Comparison of ENCODE assay signal across 8 mouse cellular contexts in the genomic region with DNA sequence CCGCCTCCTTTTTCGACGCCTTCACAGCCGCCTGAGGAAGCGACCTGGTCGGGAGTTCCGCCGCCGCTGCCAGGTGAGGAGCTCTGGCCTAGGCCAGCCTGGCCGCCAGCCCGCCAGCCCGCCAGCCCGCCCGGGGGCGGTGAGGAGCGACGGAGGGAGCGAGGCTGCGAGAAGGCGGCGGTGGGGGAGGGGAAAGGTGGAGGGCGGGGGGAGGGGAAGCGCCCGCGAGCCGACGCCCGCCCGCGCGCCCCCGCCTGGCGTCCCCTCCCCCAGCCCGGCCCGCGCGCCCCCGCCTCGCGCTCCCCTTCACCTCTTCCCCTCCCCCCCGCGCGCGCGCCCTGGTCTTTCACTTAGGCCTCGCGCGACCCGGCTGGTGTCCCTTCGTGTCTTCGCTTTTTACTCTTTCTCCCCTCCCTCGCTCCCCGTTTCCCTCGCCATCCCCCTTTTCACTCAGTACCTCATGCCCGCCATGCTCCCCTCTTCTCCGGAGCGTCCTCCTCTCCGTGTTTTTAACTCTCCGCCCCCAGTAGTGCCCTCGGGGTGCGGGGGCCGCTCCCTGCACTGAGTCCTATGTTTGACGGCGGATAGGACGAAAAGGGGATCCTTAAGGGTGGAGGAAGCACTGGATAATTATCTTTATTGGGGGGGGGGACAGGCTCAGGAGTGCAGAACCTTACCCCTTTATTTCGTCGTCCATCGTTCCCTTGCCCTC. TPM values are rescaled to one million over a fixed set of nuclear protein-coding genes. Genes with fewer than 3 reads are reported as not detected.
A peak's percentile ranks its signal among the peaks of the same experiment; 100 is the strongest.
DNase-seq lines count a peak whose midpoint lies in the region; ATAC-seq and TF ChIP-seq lines count a peak whose summit lies in the region.

No protein-coding gene starts in this region.

- DNase-seq in 3T3-L1 (ENCODE audit: low read depth, low spot score), result peak; percentile 58
- peak; percentile 90 for DNase-seq in ZHBTc4 (ENCODE audit: low read depth, low spot score)
- peak; percentile 82 for DNase-seq in embryo, embryonic 10 days (ENCODE audit: low spot score)
- DNase-seq in gastrocnemius, postnatal 4 days (ENCODE audit: low spot score in 2 of 2), result peak; percentile 58 to 71
- peak; percentile 38 to 41 for DNase-seq in kidney, adult 8-10 months
- peak; percentile 85 for DNase-seq in liver, embryonic 11.5 days (ENCODE audit: low spot score)
- DNase-seq in neural tube, embryonic 11.5 days (ENCODE audit: low spot score), result peak; percentile 86
- DNase-seq in thymus, adult 2 months, result peak; percentile 73

- no peaks in the 10 kb centered on the region for H3K27me3 ChIP-seq in liver, embryonic 11.5 days (replicated peaks; ENCODE audit: control insufficient read depth, insufficient read depth, low read length)
- no peaks in the 10 kb centered on the region for H3K27me3 ChIP-seq in neural tube, embryonic 11.5 days (ENCODE audit: control insufficient read depth, insufficient read depth, low read length)
- H3K27me3 ChIP-seq in thymus, adult 2 months (ENCODE audit: control insufficient read depth, insufficient read depth, low read length), result no peaks in the 10 kb centered on the region

- TF ChIP-seq CTCF in thymus, adult 2 months (IDR thresholded peaks at IDR 0.05; ENCODE audit: borderline replicate concordance, control insufficient read depth, extremely low read depth, insufficient read depth, low read length, poor library complexity), result no peak

- H3K9me3 ChIP-seq in liver, embryonic 11.5 days (ENCODE audit: control insufficient read depth, low read length), result no peaks in the 10 kb centered on the region
- H3K9me3 ChIP-seq in neural tube, embryonic 11.5 days (ENCODE audit: control insufficient read depth, low read length), result no peaks in the 10 kb centered on the region

- peak overlapping the region; percentile 83 for H3K9ac ChIP-seq in liver, embryonic 11.5 days (ENCODE audit: low read depth, low read length)
- H3K9ac ChIP-seq in neural tube, embryonic 11.5 days (ENCODE audit: low read length), result peak overlapping the region; percentile 95

- H3K4me2 ChIP-seq in liver, embryonic 11.5 days, result peak overlapping the region; percentile 96
- peak overlapping the region; percentile 72 for H3K4me2 ChIP-seq in neural tube, embryonic 11.5 days (ENCODE audit: low read depth)

- H3K36me3 ChIP-seq in liver, embryonic 11.5 days (ENCODE audit: control insufficient read depth, insufficient read depth, low read length), result no peaks in the 10 kb centered on the region
- no peaks in the 10 kb centered on the region; the same call in 1 of the 2 replicates for H3K36me3 ChIP-seq in neural tube, embryonic 11.5 days (ENCODE audit: control insufficient read depth, insufficient read depth, low read length)
- no peaks in the 10 kb centered on the region for H3K36me3 ChIP-seq in thymus, adult 2 months (ENCODE audit: control insufficient read depth, insufficient read depth, low read length)

- peak overlapping the region; percentile 84 for H3K4me3 ChIP-seq in liver, embryonic 11.5 days (ENCODE audit: low read depth, low read length)
- peak overlapping the region; percentile 91 for H3K4me3 ChIP-seq in neural tube, embryonic 11.5 days (ENCODE audit: low read depth, low read length)
- H3K4me3 ChIP-seq in thymus, adult 2 months (ENCODE audit: control insufficient read depth, insufficient read depth, low read length), result peak overlapping the region; percentile 100

- WGBS in liver, embryonic 11.5 days, result under 1% methylated on average over 33 of the region's 68 CpGs
- 0% methylated on average over 30 of the region's 68 CpGs for WGBS in neural tube, embryonic 11.5 days
- WGBS in thymus, adult 2 months, result under 1% methylated on average over 30 of the region's 68 CpGs

- peaks cover 13% of the 10 kb centered on the region for H3K4me1 ChIP-seq in liver, embryonic 11.5 days (replicated peaks; ENCODE audit: control insufficient read depth, insufficient read depth, low read length)
- H3K4me1 ChIP-seq in neural tube, embryonic 11.5 days (ENCODE audit: control insufficient read depth, insufficient read depth, low read length), result peaks cover 10% of the 10 kb centered on the region
- peaks cover 5% of the 10 kb centered on the region; the same call in 1 of the 2 replicates for H3K4me1 ChIP-seq in thymus, adult 2 months (replicated peaks; ENCODE audit: control insufficient read depth, insufficient read depth, low read length)

- peak; percentile 35 for ATAC-seq in liver, embryonic 11.5 days (replicated peaks; ENCODE audit: low FRiP score)
- peak; percentile 62 for ATAC-seq in neural tube, embryonic 11.5 days (ENCODE audit: insufficient read depth, low FRiP score, low TSS enrichment)

- H3K27ac ChIP-seq in liver, embryonic 11.5 days (ENCODE audit: low read depth, low read length), result peak overlapping the region; percentile 89
- peak overlapping the region; percentile 99 for H3K27ac ChIP-seq in neural tube, embryonic 11.5 days (ENCODE audit: low read depth, low read length)
- peak overlapping the region; percentile 77 for H3K27ac ChIP-seq in thymus, adult 2 months (ENCODE audit: control insufficient read depth, insufficient read depth, low read length)

- no peak for TF ChIP-seq POLR2A in thymus, adult 2 months (IDR thresholded peaks at IDR 0.05; ENCODE audit: control insufficient read depth, extremely low read depth, insufficient read depth, low read length, poor library complexity)

RNA-seq across cellular contexts. Expression of gene Gatad2b, which starts 0.5 kb away (rescaled TPM):
- total RNA-seq in gastrocnemius, postnatal 4 days (2021), result 10 to 100 TPM; 63.6 to 67.4 TPM
- polyA plus RNA-seq in liver, embryonic 11.5 days (2014; fragmentation: Nextera tagmentation; extraction: Ambion mirVana), result 7.9 and 8.2 TPM in 2 replicates
- 9.2 and 11.4 TPM in 2 replicates for polyA plus RNA-seq in neural tube, embryonic 11.5 days (2014; fragmentation: Nextera tagmentation; extraction: Ambion mirVana)
- 69.8 and 77.6 TPM in 2 replicates for polyA plus RNA-seq in thymus, adult 2 months (2012; rRNA removed)

RNA-seq across cellular contexts. Expression of gene Dennd4b, which starts 28.5 kb away (rescaled TPM):
- total RNA-seq in gastrocnemius, postnatal 4 days (2021), result 10 to 100 TPM; 26.1 to 27.2 TPM
- 4.9 and 7.5 TPM in 2 replicates for polyA plus RNA-seq in liver, embryonic 11.5 days (2014; fragmentation: Nextera tagmentation; extraction: Ambion mirVana)
- 4.7 and 6.2 TPM in 2 replicates for polyA plus RNA-seq in neural tube, embryonic 11.5 days (2014; fragmentation: Nextera tagmentation; extraction: Ambion mirVana)
- polyA plus RNA-seq in thymus, adult 2 months (2012; rRNA removed), result 163 and 182 TPM in 2 replicates

RNA-seq across cellular contexts. Expression of gene Crtc2, which starts 39.5 kb away (rescaled TPM):
- 10 to 100 TPM; 20.9 to 24.1 TPM for total RNA-seq in gastrocnemius, postnatal 4 days (2021)
- polyA plus RNA-seq in liver, embryonic 11.5 days (2014; fragmentation: Nextera tagmentation; extraction: Ambion mirVana), result 12.5 and 14.8 TPM in 2 replicates
- polyA plus RNA-seq in neural tube, embryonic 11.5 days (2014; fragmentation: Nextera tagmentation; extraction: Ambion mirVana), result 9.8 and 13.9 TPM in 2 replicates
- 151 and 161 TPM in 2 replicates for polyA plus RNA-seq in thymus, adult 2 months (2012; rRNA removed)

RNA-seq across cellular contexts. Expression of gene Slc39a1, which starts 45.5 kb away (rescaled TPM):
- 10 to 100 TPM; 81.1 to 84.6 TPM for total RNA-seq in gastrocnemius, postnatal 4 days (2021)
- polyA plus RNA-seq in liver, embryonic 11.5 days (2014; fragmentation: Nextera tagmentation; extraction: Ambion mirVana), result 48.7 and 57.5 TPM in 2 replicates
- 50.6 and 51.4 TPM in 2 replicates for polyA plus RNA-seq in neural tube, embryonic 11.5 days (2014; fragmentation: Nextera tagmentation; extraction: Ambion mirVana)
- polyA plus RNA-seq in thymus, adult 2 months (2012; rRNA removed), result 68.5 and 69.2 TPM in 2 replicates

RNA-seq across cellular contexts. Expression of gene Creb3l4, which starts 50.2 kb away (rescaled TPM):
- under 1 TPM; 0.18 to 0.25 TPM for total RNA-seq in gastrocnemius, postnatal 4 days (2021)
- polyA plus RNA-seq in liver, embryonic 11.5 days (2014; fragmentation: Nextera tagmentation; extraction: Ambion mirVana), result 0.82 and 2.2 TPM in 2 replicates
- polyA plus RNA-seq in neural tube, embryonic 11.5 days (2014; fragmentation: Nextera tagmentation; extraction: Ambion mirVana), result 3.4 and 4.0 TPM in 2 replicates
- polyA plus RNA-seq in thymus, adult 2 months (2012; rRNA removed), result 0.94 and 1.3 TPM in 2 replicates

Comparison
In these comparisons a context has a peak if more than half of its experiments do, and no peak if none do; other contexts are left out.
1. Peak in every context shown above with its lines: DNase-seq, ATAC-seq, H3K4me3 ChIP-seq and H3K27ac ChIP-seq.
2. DNase-seq: peak in every context shown above with its lines; median percentile 90 in ZHBTc4; 86 in neural tube, embryonic 11.5 days; 85 in liver, embryonic 11.5 days; 82 in embryo, embryonic 10 days; 73 in thymus, adult 2 months; 64 in gastrocnemius, postnatal 4 days; 58 in 3T3-L1; 40 in kidney, adult 8-10 months.
3. RNA of gene Dennd4b, which starts 28.5 kb away (polyA plus RNA-seq): 163 to 182 TPM in thymus, adult 2 months; 4.9 to 7.5 TPM in liver, embryonic 11.5 days and 4.7 to 6.2 TPM in neural tube, embryonic 11.5 days; every median in the first group is over 10 times any median in the second.